Mouse (Mus musculus) thymus, adult 2 months (tissue): Measurements from ENCODE around the gene Noxa1.

Experiments used
- CTCF ChIP-seq: fragments of 200-500 bp; IDR thresholded peaks from 2 replicates; pipeline ENCODE4 v1.5.1; 2012; ENCODE audit warnings: mild to moderate bottlenecking, control low read depth, low read length, moderate library complexity, borderline replicate concordance; ENCODE audit not compliant: control insufficient read depth, poor library complexity, insufficient read depth; ENCODE audit errors: extremely low read depth
- POLR2A ChIP-seq: fragments of 200-500 bp; IDR thresholded peaks from 2 replicates; pipeline ENCODE4 v1.6.1; 2012; ENCODE audit warnings: mild to moderate bottlenecking, low read length, control low read depth, moderate library complexity; ENCODE audit not compliant: control insufficient read depth, poor library complexity, insufficient read depth; ENCODE audit errors: extremely low read depth

DNA sequence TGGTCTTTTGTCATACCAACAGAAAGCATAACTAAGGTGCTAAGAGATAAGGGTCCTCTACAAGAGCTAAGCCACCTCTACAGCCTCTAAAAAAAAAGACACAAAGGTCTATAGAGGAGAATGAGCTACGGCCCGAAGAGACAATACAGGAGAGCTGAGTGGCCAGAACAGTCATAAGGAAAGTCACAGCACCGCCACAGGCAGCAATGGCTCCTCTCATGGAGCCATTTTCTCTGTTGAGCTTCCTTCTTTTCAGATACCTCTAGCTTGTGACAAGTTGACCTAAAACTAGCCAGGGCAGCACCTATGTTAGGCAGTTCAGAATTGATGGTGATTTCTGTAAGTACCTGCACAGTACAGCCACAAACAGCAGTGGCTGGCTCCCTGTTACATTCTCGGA is 28.4 kb downstream of the Noxa1 start:
- TF ChIP-seq POLR2A: no peak
- TF ChIP-seq CTCF: no peak
